Mouse (Mus musculus) Muller cell, postnatal 12 days (primary cell): ENCODE results near the gene Mtfp1.

ENCODE experiments used
- DNase-seq: peaks from one replicate; pipeline ENCODE4 v3.0.0-alpha.2; 2015; ENCODE audit errors: inconsistent ontology term

Mtfp1 gene

GRCm38 (mm10) chr11:4080219-4080618, 15.0 kb downstream of the Mtfp1 start:
- DNase-seq = no peak

- DNase-seq = no peak
Measured at GRCm38 (mm10) chr11:4078267-4078933, 16.8 kb downstream of the Mtfp1 start.

GRCm38 (mm10) chr11:4076633-4077032, 18.6 kb downstream of the Mtfp1 start:
- peak; percentile 49 for DNase-seq

- DNase-seq = no peak
Measured at GRCm38 (mm10) chr11:4069664-4070063, 25.6 kb downstream of the Mtfp1 start.

- no peak for DNase-seq
Measured at GRCm38 (mm10) chr11:4064627-4065122, 30.6 kb downstream of the Mtfp1 start, which contains the start of gene Sec14l3. TSS of gene Sec14l3 (plus strand) at chr11:4064841.

GRCm38 (mm10) chr11:4062981-4063380, 32.3 kb downstream of the Mtfp1 start:
- no peak for DNase-seq

GRCm38 (mm10) chr11:4062523-4062922, 32.7 kb downstream of the Mtfp1 start:
- no peak for DNase-seq

GRCm38 (mm10) chr11:4060866-4061575, 34.2 kb downstream of the Mtfp1 start:
- no peak for DNase-seq

- peak; percentile 58 for DNase-seq
Measured at GRCm38 (mm10) chr11:4053586-4053985, 41.7 kb downstream of the Mtfp1 start.

GRCm38 (mm10) chr11:4048438-4048837, 46.8 kb downstream of the Mtfp1 start:
- DNase-seq = no peak

- DNase-seq = no peak
Measured at GRCm38 (mm10) chr11:4047766-4048165, 47.5 kb downstream of the Mtfp1 start.

GRCm38 (mm10) chr11:4046526-4046925, 48.7 kb downstream of the Mtfp1 start:
- DNase-seq = no peak

GRCm38 (mm10) chr11:4043081-4043480, 52.2 kb downstream of the Mtfp1 start:
- no peak for DNase-seq
